Mouse (Mus musculus) stomach, postnatal 0 days (tissue): ENCODE results near the gene Ptgr1.

Source experiments
- CTCF ChIP-seq: IDR thresholded peaks from 2 replicates; pipeline ENCODE4 v1.5.1; 2016; ENCODE audit warnings: antibody characterized with exemption, low read depth, mild to moderate bottlenecking, moderate library complexity
- EP300 ChIP-seq: optimal IDR thresholded peaks from 2 replicates; pipeline ENCODE3; 2016; ENCODE audit warnings: antibody characterized with exemption

DNA sequence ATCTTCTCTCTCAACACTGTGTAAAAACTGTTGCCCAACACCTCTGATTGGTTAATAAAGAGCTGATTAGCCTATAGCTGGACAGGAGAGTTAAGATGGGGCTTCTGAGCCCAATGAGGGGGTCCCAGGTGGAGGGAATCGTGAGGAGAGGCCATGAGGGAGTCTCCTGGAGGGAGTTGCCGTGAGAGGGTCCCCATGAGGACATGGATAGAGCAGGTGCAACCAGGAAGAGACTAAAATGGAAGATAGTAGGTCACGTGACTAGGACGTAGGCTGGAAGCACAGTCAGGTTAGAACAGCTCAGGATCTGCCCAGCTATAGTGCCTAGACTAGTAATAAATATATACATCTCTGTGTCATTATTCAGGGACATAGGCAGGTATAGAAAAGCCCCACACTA is 52.6 kb downstream of the Ptgr1 start:
- TF ChIP-seq CTCF (no peak), EP300 (no peak)
